Mouse (Mus musculus): Measurements from ENCODE around the gene Gna15. TPM values are rescaled to one million over a fixed set of nuclear protein-coding genes. Genes with fewer than 3 reads are reported as not detected.
A peak's percentile ranks its signal among the peaks of the same experiment; 100 is the strongest.

Gene Gna15
- total and polyA plus RNA-seq, 3 experiments = 23.0 to 142 (median 33.0) TPM

GRCm38 (mm10) chr10:81543633-81544032 lies 19.6 kb upstream of the Gna15 start:
- H3K4me3 ChIP-seq (ENCODE audit: control insufficient read depth in 1 of 2, insufficient read depth in 1 of 2, low read depth in 2 of 2, low read length in 2 of 2) = peak overlapping the region; percentile 91
- peak overlapping the region; percentile 93 for H3K9ac ChIP-seq (ENCODE audit: control insufficient read depth, low read depth, low read length, poor library complexity, severe bottlenecking)
- H3K4me1 ChIP-seq (ENCODE audit: control insufficient read depth in 1 of 2, insufficient read depth in 2 of 2, low read length in 2 of 2) = peaks cover 10 to 15% of the 10 kb centered on the region in 2 experiments
- no peaks in the 10 kb centered on the region for H3K9me3 ChIP-seq (replicated peaks; ENCODE audit: insufficient read depth, low read length)
- peaks cover 0 to 8% of the 10 kb centered on the region in 2 experiments; a peak in 3 of 4 replicates for H3K36me3 ChIP-seq (ENCODE audit: control insufficient read depth in 1 of 2, insufficient read depth in 2 of 2, low read length in 2 of 2)
- TF ChIP-seq CTCF (IDR thresholded peaks at IDR 0.05 in 2 of 3, conservative IDR thresholded peaks at IDR 0.05 in 1 of 3; ENCODE audit: control insufficient read depth in 1 of 3, insufficient read depth in 1 of 3, low read depth in 2 of 3, low read length in 3 of 3, poor library complexity in 1 of 3, severe bottlenecking in 1 of 3) (no peak), JUND (IDR thresholded peaks at IDR 0.05; ENCODE audit: low read depth, low read length) (no peak)
- peaks cover 56% of the 10 kb centered on the region for H3K79me2 ChIP-seq (ENCODE audit: control insufficient read depth, insufficient read depth, low read length, poor library complexity)
- no peaks in the 10 kb centered on the region for H3K27me3 ChIP-seq (ENCODE audit: control insufficient read depth in 1 of 2, insufficient read depth in 2 of 2, low read length in 2 of 2)
- no peak overlapping the region for H3K27ac ChIP-seq (ENCODE audit: control insufficient read depth, low read depth, low read length)
- no peak for DNase-seq (ENCODE audit: low read depth, low spot score)

- Histone ChIP-seq H3K36me3 (ENCODE audit: control insufficient read depth in 1 of 2, insufficient read depth in 2 of 2, low read length in 2 of 2) (peaks cover 0 to 8% of the 10 kb centered on the region in 2 experiments; a peak in 3 of 4 replicates), H3K4me1 (ENCODE audit: control insufficient read depth in 1 of 2, insufficient read depth in 2 of 2, low read length in 2 of 2) (peaks cover 10 to 15% of the 10 kb centered on the region in 2 experiments), H3K27me3 (ENCODE audit: control insufficient read depth in 1 of 2, insufficient read depth in 2 of 2, low read length in 2 of 2) (no peaks in the 10 kb centered on the region), H3K9ac (ENCODE audit: control insufficient read depth, low read depth, low read length, poor library complexity, severe bottlenecking) (no peak overlapping the region; the same call in 1 of the 2 replicates), H3K79me2 (ENCODE audit: control insufficient read depth, insufficient read depth, low read length, poor library complexity) (peaks cover 57% of the 10 kb centered on the region), H3K4me3 (ENCODE audit: control insufficient read depth in 1 of 2, insufficient read depth in 1 of 2, low read depth in 2 of 2, low read length in 2 of 2) (no peak overlapping the region), H3K9me3 (replicated peaks; ENCODE audit: insufficient read depth, low read length) (no peaks in the 10 kb centered on the region), H3K27ac (ENCODE audit: control insufficient read depth, low read depth, low read length) (no peak overlapping the region)
- TF ChIP-seq USF1 (IDR thresholded peaks at IDR 0.05; ENCODE audit: low read depth, low read length) = no peak
- no peak for DNase-seq (ENCODE audit: low read depth, low spot score)
These were observed 18.9 kb upstream of the Gna15 start for GRCm38 (mm10) chr10:81542727-81543460.

GRCm38 (mm10) chr10:81541803-81542202 lies 17.8 kb upstream of the Gna15 start:
- Histone ChIP-seq H3K4me3 (ENCODE audit: control insufficient read depth in 1 of 2, insufficient read depth in 1 of 2, low read depth in 2 of 2, low read length in 2 of 2) (no peak overlapping the region), H3K79me2 (ENCODE audit: control insufficient read depth, insufficient read depth, low read length, poor library complexity) (peaks cover 62% of the 10 kb centered on the region), H3K9ac (ENCODE audit: control insufficient read depth, low read depth, low read length, poor library complexity, severe bottlenecking) (no peak overlapping the region), H3K27me3 (ENCODE audit: control insufficient read depth in 1 of 2, insufficient read depth in 2 of 2, low read length in 2 of 2) (no peaks in the 10 kb centered on the region), H3K9me3 (replicated peaks; ENCODE audit: insufficient read depth, low read length) (no peaks in the 10 kb centered on the region), H3K4me1 (ENCODE audit: control insufficient read depth in 1 of 2, insufficient read depth in 2 of 2, low read length in 2 of 2) (peaks cover 9 to 14% of the 10 kb centered on the region in 2 experiments), H3K27ac (ENCODE audit: control insufficient read depth, low read depth, low read length) (no peak overlapping the region), H3K36me3 (ENCODE audit: control insufficient read depth in 1 of 2, insufficient read depth in 2 of 2, low read length in 2 of 2) (peaks cover 0 to 8% of the 10 kb centered on the region in 2 experiments; a peak in 3 of 4 replicates)
- no peak for DNase-seq (ENCODE audit: low read depth, low spot score)
- TF ChIP-seq ZC3H11A (IDR thresholded peaks at IDR 0.05; ENCODE audit: low read depth, low read length) = no peak
- no peak for TF ChIP-seq E2F4 (IDR thresholded peaks at IDR 0.05; ENCODE audit: borderline replicate concordance, low read depth, low read length)
- no peak for TF ChIP-seq UBTF (IDR thresholded peaks at IDR 0.05; ENCODE audit: borderline replicate concordance, insufficient read depth, low read depth, low read length)
- no peak for TF ChIP-seq CTCF (IDR thresholded peaks at IDR 0.05 in 2 of 3, conservative IDR thresholded peaks at IDR 0.05 in 1 of 3; ENCODE audit: control insufficient read depth in 1 of 3, insufficient read depth in 1 of 3, low read depth in 2 of 3, low read length in 3 of 3, poor library complexity in 1 of 3, severe bottlenecking in 1 of 3)
- no peak for TF ChIP-seq SIN3A (IDR thresholded peaks at IDR 0.05; ENCODE audit: low read length)
- no peak for TF ChIP-seq TCF12 (IDR thresholded peaks at IDR 0.05; ENCODE audit: low read depth, low read length)
- no peak for TF ChIP-seq ETS1 (IDR thresholded peaks at IDR 0.05; ENCODE audit: low read depth, low read length)
- no peak for TF ChIP-seq TAL1 (IDR thresholded peaks at IDR 0.05; ENCODE audit: low read length)
- no peak for TF ChIP-seq JUND (IDR thresholded peaks at IDR 0.05; ENCODE audit: low read depth, low read length)
- no peak for TF ChIP-seq KAT2A (conservative IDR thresholded peaks at IDR 0.05; ENCODE audit: low read depth, low read length)
- TF ChIP-seq MAX (IDR thresholded peaks at IDR 0.05; ENCODE audit: low read length) = no peak
- TF ChIP-seq ELF1 (IDR thresholded peaks at IDR 0.05; ENCODE audit: low read depth, low read length) = no peak
- no peak for TF ChIP-seq POLR2AphosphoS2 (IDR thresholded peaks at IDR 0.05; ENCODE audit: low read length)
- TF ChIP-seq RAD21 (IDR thresholded peaks at IDR 0.05; ENCODE audit: low read depth, low read length) = no peak
- TF ChIP-seq POLR2A (IDR thresholded peaks at IDR 0.05; ENCODE audit: control insufficient read depth in 1 of 2, insufficient read depth in 1 of 2, low read depth in 1 of 2, low read length in 2 of 2, poor library complexity in 1 of 2) = no peak
- TF ChIP-seq EP300 (IDR thresholded peaks at IDR 0.05; ENCODE audit: low read depth in 1 of 2, low read length in 2 of 2) = no peak
- no peak for TF ChIP-seq GATA1 (IDR thresholded peaks at IDR 0.05; ENCODE audit: low read depth, low read length)

All from MEL (cell line).